Mouse (Mus musculus) kidney, embryonic 15.5 days (tissue): ENCODE results near the gene Depdc5. TPM values are rescaled to one million over a fixed set of nuclear protein-coding genes. Genes with fewer than 3 reads are reported as not detected.

ENCODE experiments used
- ATAC-seq: fragments of 200-750 bp; cut with Nextera tagmentation; replicated peaks from 2 replicates; pipeline ENCODE4 v1.8.0; 2017; ENCODE audit warnings: moderate TSS enrichment; ENCODE audit not compliant: low FRiP score
- H3K27ac ChIP-seq: fragments of 300-500 bp; sonication (generic); 2 replicates; pipeline ENCODE4 v1.5.1; 2015; ENCODE audit warnings: mild to moderate bottlenecking, inconsistent platforms
- H3K27me3 ChIP-seq: fragments of 300-500 bp; sonication (generic); 2 replicates; pipeline ENCODE4 v1.6.1; 2015; ENCODE audit warnings: inconsistent platforms
- H3K36me3 ChIP-seq: fragments of 300-500 bp; sonication (generic); 2 replicates; pipeline ENCODE4 v1.6.1; 2015; ENCODE audit warnings: inconsistent platforms
- H3K4me1 ChIP-seq: fragments of 300-500 bp; sonication (generic); 2 replicates; pipeline ENCODE4 v1.6.1; 2015; ENCODE audit warnings: inconsistent platforms
- H3K4me2 ChIP-seq: fragments of 300-500 bp; sonication (generic); 2 replicates; pipeline ENCODE4 v1.6.1; 2015; ENCODE audit warnings: moderate library complexity, mild to moderate bottlenecking, inconsistent platforms
- H3K4me3 ChIP-seq: fragments of 300-500 bp; sonication (generic); replicated peaks from 2 replicates; pipeline ENCODE4 v1.5.1; 2015; ENCODE audit warnings: mild to moderate bottlenecking, inconsistent platforms
- H3K9ac ChIP-seq: fragments of 300-500 bp; sonication (generic); 2 replicates; pipeline ENCODE4 v1.6.1; 2015; ENCODE audit warnings: mild to moderate bottlenecking, inconsistent platforms
- H3K9me3 ChIP-seq: fragments of 300-500 bp; sonication (generic); replicated peaks from 2 replicates; pipeline ENCODE4 v1.6.1; 2016; ENCODE audit warnings: inconsistent platforms
- WGBS: fragments of 180-500 bp; shearing (Covaris S2); methylation state at CpG from one replicate; pipeline ENCODE4 v1.1.7; 2015; ENCODE audit warnings: mixed read lengths; 5-methylcytosine and 5-hydroxymethylcytosine counted together
- polyA plus RNA-seq: library from polyadenylated mRNA; unstranded; fragments of >200 nt; fragmentation: Nextera tagmentation; extraction: Ambion mirVana; gene quantifications from 2 replicates; pipeline ENCODE4 v1.2.1, GENCODE M21; 2015

Gene Depdc5
- polyA plus RNA-seq, 1 experiment from 2014 or later = 24.0 TPM

- H3K9ac ChIP-seq = no peak overlapping the region
- H3K4me3 ChIP-seq = no peak overlapping the region
These were observed 142.1 kb downstream of the Depdc5 start for GRCm38 (mm10) chr5:33005442-33006145.

GRCm38 (mm10) chr5:33006670-33007069 is 143.2 kb downstream of the Depdc5 start:
- Histone ChIP-seq H3K4me3 (no peak overlapping the region), H3K4me2 (no peak overlapping the region), H3K4me1 (peaks cover 9% of the 10 kb centered on the region), H3K27me3 (no peaks in the 10 kb centered on the region), H3K9ac (no peak overlapping the region), H3K36me3 (no peaks in the 10 kb centered on the region), H3K27ac (no peak overlapping the region), H3K9me3 (no peaks in the 10 kb centered on the region)
- no peak for ATAC-seq
- 35% methylated on average over 8 of the region's 8 CpGs for WGBS

More at GRCm38 (mm10) chr5:33005442-33006145, 142.1 kb downstream of the Depdc5 start:
- 81% methylated on average over 11 of the region's 11 CpGs for WGBS
- H3K27ac ChIP-seq = no peak overlapping the region
- H3K4me2 ChIP-seq = no peak overlapping the region
- ATAC-seq = no peak
- H3K27me3 ChIP-seq = no peaks in the 10 kb centered on the region
- H3K36me3 ChIP-seq = no peaks in the 10 kb centered on the region
- H3K4me1 ChIP-seq = no peaks in the 10 kb centered on the region
- H3K9me3 ChIP-seq = no peaks in the 10 kb centered on the region

DNA sequence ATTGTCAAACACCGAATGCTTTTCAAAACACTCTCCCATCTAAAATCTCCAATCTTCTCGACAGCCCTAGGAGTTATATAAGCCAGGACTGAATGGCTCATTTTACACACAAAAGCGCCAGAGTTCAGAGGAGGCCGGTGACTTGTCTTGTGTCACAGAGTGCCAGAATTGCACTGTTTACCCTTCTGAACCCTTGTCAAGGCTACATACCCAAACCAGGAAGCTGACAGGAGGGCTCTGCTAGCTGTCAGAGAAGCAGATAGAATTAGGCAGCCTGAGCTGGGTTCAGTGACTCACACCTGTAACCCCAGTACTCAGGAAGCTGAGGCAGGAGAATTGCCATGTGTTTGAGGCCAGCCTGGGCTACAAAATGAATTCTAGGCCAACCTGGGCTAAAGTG is 143.9 kb downstream of the Depdc5 start:
- Histone ChIP-seq H3K27ac (no peak overlapping the region), H3K36me3 (no peaks in the 10 kb centered on the region), H3K27me3 (no peaks in the 10 kb centered on the region), H3K4me3 (no peak overlapping the region), H3K9ac (no peak overlapping the region), H3K4me2 (no peak overlapping the region), H3K9me3 (no peaks in the 10 kb centered on the region), H3K4me1 (peaks cover 9% of the 10 kb centered on the region)
- ATAC-seq = no peak
- WGBS = 59% methylated on average over 4 of the region's 4 CpGs

DNA sequence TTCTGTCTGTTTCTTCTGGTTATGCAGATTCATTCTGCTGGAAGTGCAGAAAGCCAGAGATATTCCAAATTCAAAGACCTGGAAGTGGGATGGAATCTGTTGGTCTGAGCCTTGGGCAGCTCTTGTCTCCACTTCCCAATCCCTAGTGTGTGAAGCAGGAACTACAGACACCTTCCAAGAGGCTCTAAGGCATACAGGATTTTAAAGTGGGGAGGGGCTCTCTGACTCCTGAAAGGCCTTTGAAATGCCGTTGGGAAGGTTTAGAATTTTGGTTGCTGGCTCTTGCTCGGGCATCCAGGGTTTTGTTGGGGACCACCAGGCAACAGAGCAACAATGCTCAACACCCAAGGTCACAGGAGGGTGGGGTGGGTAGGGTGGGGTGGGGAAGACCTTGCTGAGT is 145.8 kb downstream of the Depdc5 start:
- no peaks in the 10 kb centered on the region for H3K27me3 ChIP-seq
- no peak overlapping the region for H3K4me3 ChIP-seq
- H3K9ac ChIP-seq = no peak overlapping the region
- H3K36me3 ChIP-seq = no peaks in the 10 kb centered on the region
- H3K4me2 ChIP-seq = no peak overlapping the region
- no peak overlapping the region for H3K27ac ChIP-seq
- no peaks in the 10 kb centered on the region for H3K9me3 ChIP-seq
- WGBS = 51% methylated on average over 2 of the region's 2 CpGs
- no peak for ATAC-seq
- peaks cover 9% of the 10 kb centered on the region for H3K4me1 ChIP-seq

DNA sequence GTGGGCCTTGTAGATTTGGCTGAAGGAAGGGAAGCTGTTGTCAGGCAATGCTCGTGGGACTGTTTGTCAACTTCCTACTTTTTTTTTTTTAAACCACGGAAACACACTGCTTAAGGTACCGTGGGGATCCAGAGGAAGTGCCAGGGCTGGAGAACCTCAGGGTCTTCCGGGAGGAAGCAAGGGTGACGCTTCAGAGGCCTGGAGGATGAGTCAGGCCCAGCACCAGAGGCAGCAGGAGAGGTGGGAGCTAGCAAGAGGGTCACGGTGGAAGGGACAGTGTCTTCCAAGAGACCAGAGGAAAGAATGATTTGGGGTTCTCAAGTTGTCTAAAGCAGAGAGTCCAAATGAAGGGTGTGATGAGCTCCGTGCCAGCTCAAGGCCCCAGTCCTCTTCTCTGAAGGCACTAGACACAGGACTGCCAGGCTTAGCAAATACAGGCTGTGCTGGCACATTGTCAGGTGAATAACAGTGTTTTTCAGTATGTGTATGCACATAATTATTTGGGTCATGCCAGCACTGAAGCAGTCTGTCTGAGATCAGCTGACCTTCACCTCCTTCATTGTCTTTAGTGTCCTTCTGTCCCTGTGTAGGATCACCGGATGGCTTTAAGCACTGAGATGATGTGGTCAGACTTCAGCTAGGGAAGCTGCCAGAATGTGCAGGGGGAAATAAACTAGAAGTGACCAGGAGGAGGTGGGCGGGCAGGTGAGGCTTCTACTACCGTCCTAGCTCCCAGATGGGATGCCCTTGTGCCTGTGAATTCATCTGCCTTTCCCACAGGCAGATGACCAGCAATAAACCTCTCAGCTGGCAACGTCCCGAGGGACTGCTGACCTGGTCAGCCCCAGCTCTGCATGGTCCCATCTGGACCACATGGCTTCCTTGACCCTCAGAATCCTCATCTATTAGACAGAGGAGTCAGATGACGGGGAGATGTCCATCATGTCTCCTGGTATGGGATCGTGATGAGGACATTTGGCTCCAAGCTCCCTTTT is 146.6 kb downstream of the Depdc5 start:
- Histone ChIP-seq H3K27ac (no peak overlapping the region), H3K4me2 (no peak overlapping the region), H3K9ac (no peak overlapping the region), H3K27me3 (no peaks in the 10 kb centered on the region), H3K4me3 (no peak overlapping the region), H3K4me1 (peaks cover 9% of the 10 kb centered on the region), H3K36me3 (no peaks in the 10 kb centered on the region), H3K9me3 (no peaks in the 10 kb centered on the region)
- ATAC-seq = no peak
- WGBS = 64% methylated on average over 14 of the region's 14 CpGs

DNA sequence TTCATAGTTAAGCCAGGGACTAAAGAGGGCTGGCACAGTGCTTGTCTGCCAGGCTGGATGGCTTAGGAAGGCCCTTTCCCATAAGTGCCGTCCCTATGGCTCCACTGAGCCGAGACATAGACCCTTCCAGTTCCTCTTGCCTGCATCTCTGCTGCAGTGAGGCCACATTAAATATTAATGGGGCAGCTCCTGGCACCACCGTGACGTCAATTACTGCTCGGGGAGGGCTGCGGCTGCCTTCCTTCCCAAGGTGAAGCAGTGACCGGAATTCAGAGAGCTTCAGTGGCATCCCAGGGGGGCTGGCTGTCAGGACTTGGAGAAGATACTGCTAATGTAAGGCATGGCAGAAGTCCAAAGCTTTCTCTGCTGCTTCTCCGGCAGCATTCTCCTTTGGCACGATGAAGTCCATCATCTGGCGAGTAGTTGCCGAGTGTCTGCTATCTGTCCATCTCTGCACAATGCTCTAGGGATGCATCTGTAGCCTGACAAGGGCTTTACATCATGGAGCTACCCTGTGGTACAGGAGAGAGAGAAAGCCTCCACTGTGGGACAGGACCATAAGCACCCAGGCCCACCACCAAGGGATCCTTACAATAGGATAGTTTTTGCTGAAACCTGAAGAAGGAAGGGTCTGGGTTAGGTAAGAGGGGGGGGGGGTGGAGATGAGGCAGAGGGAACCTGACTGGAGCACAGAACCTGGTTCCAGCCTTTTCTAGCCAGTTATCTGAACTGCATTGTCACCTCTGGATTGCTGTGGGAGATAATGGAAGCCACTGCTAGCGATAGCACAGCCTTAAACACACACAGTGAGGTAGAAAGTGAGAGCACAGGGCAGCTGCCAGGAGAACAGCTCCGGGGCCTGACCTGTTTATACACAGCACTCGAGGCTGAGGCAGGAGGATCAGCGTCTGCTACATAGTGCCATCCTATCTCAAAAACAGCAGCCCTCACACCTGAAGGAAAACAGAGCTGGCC is 147.9 kb downstream of the Depdc5 start:
- WGBS = 50% methylated on average over 15 of the region's 15 CpGs
- H3K27ac ChIP-seq = no peak overlapping the region
- H3K9ac ChIP-seq = no peak overlapping the region
- H3K36me3 ChIP-seq = no peaks in the 10 kb centered on the region
- H3K27me3 ChIP-seq = no peaks in the 10 kb centered on the region
- no peaks in the 10 kb centered on the region for H3K9me3 ChIP-seq
- no peak overlapping the region for H3K4me3 ChIP-seq
- H3K4me2 ChIP-seq = no peak overlapping the region
- peaks cover 9% of the 10 kb centered on the region for H3K4me1 ChIP-seq
- ATAC-seq = peak; percentile 62; the same call in 1 of the 2 replicates

DNA sequence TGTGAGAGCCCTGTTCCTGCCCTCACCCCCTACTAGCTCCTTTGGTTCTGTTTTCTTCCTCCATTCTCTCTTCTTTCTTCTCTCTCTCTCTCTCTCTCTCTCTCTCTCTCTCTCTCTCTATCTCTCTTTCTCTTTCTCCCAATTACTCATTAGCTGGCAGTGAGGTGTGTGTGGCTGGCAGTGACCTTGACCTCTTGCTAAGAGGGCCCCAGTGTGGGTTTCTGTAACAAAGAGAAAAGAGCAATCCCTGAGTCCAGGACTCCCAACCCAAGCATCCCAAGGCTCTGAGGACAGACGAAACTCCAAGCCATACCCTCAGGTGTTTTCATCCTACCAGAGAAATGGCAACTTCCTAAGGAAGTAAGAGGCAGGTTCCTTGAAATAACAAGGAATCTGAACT is 150.6 kb downstream of the Depdc5 start:
- Histone ChIP-seq H3K9ac (no peak overlapping the region), H3K4me2 (no peak overlapping the region), H3K27me3 (no peaks in the 10 kb centered on the region), H3K4me3 (no peak overlapping the region), H3K9me3 (no peaks in the 10 kb centered on the region), H3K27ac (no peak overlapping the region), H3K36me3 (no peaks in the 10 kb centered on the region), H3K4me1 (peaks cover 19% of the 10 kb centered on the region)
- 68% methylated on average over 1 of the region's 1 CpGs for WGBS
- ATAC-seq = no peak

DNA sequence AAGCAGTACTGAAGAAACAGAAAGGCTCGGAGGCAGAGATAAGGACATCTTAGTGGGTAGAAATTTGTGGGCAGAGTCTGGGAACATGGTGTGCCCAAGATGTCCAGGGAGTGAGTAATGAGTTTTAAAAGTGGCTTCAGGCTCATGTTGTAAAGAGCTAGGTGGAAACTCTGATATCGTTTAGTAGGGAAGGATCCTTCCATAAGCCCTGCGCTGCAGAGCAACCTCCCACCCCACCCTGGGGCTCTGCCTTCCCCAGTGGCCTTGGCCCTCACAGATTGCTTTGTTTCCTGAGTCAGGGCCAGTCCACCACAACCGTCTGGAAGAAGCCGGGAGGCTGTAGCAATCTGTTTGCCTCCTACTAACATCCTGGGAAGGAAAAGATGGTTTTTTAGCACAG is 152.1 kb downstream of the Depdc5 start:
- H3K27ac ChIP-seq = no peak overlapping the region
- no peak overlapping the region for H3K4me2 ChIP-seq
- H3K9me3 ChIP-seq = no peaks in the 10 kb centered on the region
- no peaks in the 10 kb centered on the region for H3K27me3 ChIP-seq
- no peak for ATAC-seq
- no peak overlapping the region for H3K9ac ChIP-seq
- H3K4me1 ChIP-seq = peaks cover 30% of the 10 kb centered on the region
- no peak overlapping the region for H3K4me3 ChIP-seq
- no peaks in the 10 kb centered on the region for H3K36me3 ChIP-seq
- 80% methylated on average over 5 of the region's 5 CpGs for WGBS

DNA sequence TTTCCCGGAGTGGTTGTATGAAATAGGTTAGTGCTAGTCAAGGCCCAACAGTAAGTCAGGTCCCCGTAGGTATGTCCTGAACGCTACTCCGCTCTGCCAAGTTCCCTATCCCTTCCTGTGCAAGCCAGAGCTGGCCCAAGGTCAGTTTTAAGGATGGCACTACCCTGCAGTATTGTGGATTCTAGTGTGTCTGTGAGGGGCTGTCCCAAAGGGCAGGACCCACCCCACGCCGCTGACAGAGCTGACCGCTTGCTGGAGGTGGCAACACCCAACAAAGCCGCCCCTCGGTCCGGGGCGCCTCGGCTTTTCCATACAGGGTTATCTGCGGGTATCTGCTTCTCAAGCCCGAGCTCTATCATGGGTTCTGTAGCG is 154.7 kb downstream of the Depdc5 start:
- Histone ChIP-seq H3K9ac (peak overlapping the region; percentile 77), H3K4me3 (peak overlapping the region; percentile 90), H3K9me3 (no peaks in the 10 kb centered on the region), H3K4me1 (peaks cover 28% of the 10 kb centered on the region), H3K36me3 (peaks cover 20% of the 10 kb centered on the region), H3K27me3 (no peaks in the 10 kb centered on the region), H3K4me2 (peak overlapping the region; percentile 75), H3K27ac (peak overlapping the region; percentile 100)
- ATAC-seq = peak; percentile 54
- WGBS = 3% methylated on average over 15 of the region's 15 CpGs

- H3K4me3 ChIP-seq = peak within 1 kb of the TSS; percentile 90
- H3K9ac ChIP-seq = peak within 1 kb of the TSS; percentile 96
- peaks cover 31% of the 10 kb centered on the region for H3K4me1 ChIP-seq
- peak within 1 kb of the TSS; percentile 100 for H3K27ac ChIP-seq
- peak within 1 kb of the TSS; percentile 75 for H3K4me2 ChIP-seq
- H3K9me3 ChIP-seq = no peaks in the 10 kb centered on the region
- H3K27me3 ChIP-seq = no peaks in the 10 kb centered on the region
- peaks cover 23% of the 10 kb centered on the region for H3K36me3 ChIP-seq
- WGBS = under 1% methylated on average over 101 of the region's 121 CpGs
- ATAC-seq = peak; percentile 97
These were observed 155.3 kb downstream of the Depdc5 start, which contains the start of gene Ywhah for GRCm38 (mm10) chr5:33018561-33019425. Gene Ywhah (plus strand): TSS chr5:33018816.

DNA sequence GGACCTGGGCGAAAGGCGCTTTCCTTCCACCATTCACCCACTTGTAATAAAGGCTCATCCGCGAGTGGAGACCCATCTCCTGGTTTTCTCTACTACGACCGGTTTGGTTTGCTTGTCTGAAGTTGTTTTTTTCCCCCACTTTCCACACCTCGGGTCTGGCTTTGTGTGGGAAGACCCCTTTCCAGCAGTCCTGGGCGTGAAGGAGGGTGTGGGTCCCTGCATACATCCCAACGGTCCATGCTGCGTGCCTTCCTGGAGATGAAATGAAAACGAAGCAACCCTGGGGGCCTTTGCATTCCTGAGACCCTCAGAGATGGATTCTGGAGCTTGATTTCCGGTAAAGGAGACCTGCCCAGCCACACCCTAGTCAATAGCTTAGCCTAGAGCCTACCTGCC is 155.9 kb downstream of the Depdc5 start:
- under 1% methylated on average over 12 of the region's 12 CpGs for WGBS
- Histone ChIP-seq H3K27ac (peak overlapping the region; percentile 100), H3K4me1 (peaks cover 37% of the 10 kb centered on the region), H3K4me2 (peak overlapping the region; percentile 75), H3K9ac (peak overlapping the region; percentile 96), H3K27me3 (no peaks in the 10 kb centered on the region), H3K4me3 (peak overlapping the region; percentile 90), H3K36me3 (peaks cover 29% of the 10 kb centered on the region), H3K9me3 (no peaks in the 10 kb centered on the region)
- no peak for ATAC-seq
